Mouse (Mus musculus) small intestine, adult 2 months (tissue): Measurements from ENCODE around the gene Myt1l. TPM values are rescaled to one million over a fixed set of nuclear protein-coding genes. Genes with fewer than 3 reads are reported as not detected.

Experiments used
- H3K27ac ChIP-seq: fragments of 200-500 bp; 2 replicates; pipeline ENCODE4 v1.5.1; 2012; ENCODE audit warnings: low read depth, low read length, control low read depth, inconsistent platforms; ENCODE audit not compliant: insufficient read depth
- H3K27me3 ChIP-seq: fragments of 200-500 bp; 2 replicates; pipeline ENCODE4 v1.6.1; 2012; ENCODE audit warnings: mild to moderate bottlenecking, moderate library complexity, low read length, inconsistent platforms; ENCODE audit not compliant: control insufficient read depth, insufficient read depth
- H3K36me3 ChIP-seq: fragments of 200-500 bp; 2 replicates; pipeline ENCODE4 v1.6.1; 2012; ENCODE audit warnings: mild to moderate bottlenecking, low read length, control low read depth, inconsistent platforms; ENCODE audit not compliant: control insufficient read depth, insufficient read depth
- H3K4me1 ChIP-seq: fragments of 200-500 bp; 2 replicates; pipeline ENCODE4 v1.6.1; 2012; ENCODE audit warnings: low read length, inconsistent platforms, mixed read lengths; ENCODE audit not compliant: control insufficient read depth, insufficient read depth, insufficient read length
- H3K4me3 ChIP-seq: fragments of 200-500 bp; 2 replicates; pipeline ENCODE4 v1.5.1; 2012; ENCODE audit warnings: low read depth, mild to moderate bottlenecking, control low read depth, inconsistent platforms, low read length, moderate library complexity
- CTCF ChIP-seq: fragments of 200-500 bp; IDR thresholded peaks from 2 replicates; pipeline ENCODE4 v1.5.1; 2012; ENCODE audit warnings: low read depth, mild to moderate bottlenecking, control low read depth, inconsistent platforms, low read length, moderate library complexity, mixed read lengths; ENCODE audit not compliant: insufficient replicate concordance, insufficient read length; ENCODE audit errors: extremely low read depth
- POLR2A ChIP-seq: fragments of 200-500 bp; IDR thresholded peaks from 2 replicates; pipeline ENCODE4 v1.6.1; 2012; ENCODE audit warnings: low read depth, mild to moderate bottlenecking, control low read depth, inconsistent platforms, low read length, moderate library complexity
- WGBS: fragments of 180-500 bp; shearing (Covaris S2); methylation state at CpG from one replicate; pipeline ENCODE4 v1.1.7; 2018; 5-methylcytosine and 5-hydroxymethylcytosine counted together
- polyA plus RNA-seq: library from polyadenylated mRNA; depleted of rRNA; stranded (reverse); fragments of >200 nt; gene quantifications from 2 replicates; pipeline ENCODE4 v1.2.3, GENCODE M21; 2012

Myt1l gene
- polyA plus RNA-seq, 1 experiment, result 0.38 TPM

DNA sequence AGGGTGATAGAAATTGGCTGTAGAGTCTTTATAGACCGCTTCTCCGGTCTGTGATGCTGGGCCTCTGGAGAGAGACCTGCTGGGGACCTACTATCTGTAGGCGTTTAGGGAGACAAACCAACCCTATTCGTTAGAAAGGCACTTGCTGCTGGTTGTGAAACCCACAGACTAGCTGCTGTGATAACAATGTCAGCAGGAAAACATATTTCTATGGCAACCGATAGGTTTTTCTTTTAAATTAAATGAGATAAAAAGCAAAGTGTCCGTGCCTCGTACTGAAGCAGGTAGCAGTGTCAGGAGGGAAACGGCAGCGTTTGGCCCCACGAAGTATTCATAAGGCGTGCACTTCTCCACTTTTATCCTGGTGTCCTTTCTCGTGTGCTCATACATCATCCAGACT, 127.5 kb downstream of the Myt1l start:
- Histone ChIP-seq H3K27ac (no peak overlapping the region), H3K4me1 (no peaks in the 10 kb centered on the region), H3K36me3 (no peaks in the 10 kb centered on the region), H3K4me3 (no peak overlapping the region), H3K27me3 (no peaks in the 10 kb centered on the region)
- TF ChIP-seq POLR2A (no peak), CTCF (no peak)
- WGBS, result 58% methylated on average over 12 of the region's 12 CpGs

GRCm38 (mm10) chr12:29657061-29657460, 128.9 kb downstream of the Myt1l start:
- no peak for TF ChIP-seq POLR2A
- no peak for TF ChIP-seq CTCF
- WGBS, result 34% methylated on average over 3 of the region's 3 CpGs
- no peaks in the 10 kb centered on the region for H3K36me3 ChIP-seq
- no peaks in the 10 kb centered on the region for H3K4me1 ChIP-seq
- H3K27me3 ChIP-seq, result no peaks in the 10 kb centered on the region
- no peak overlapping the region for H3K27ac ChIP-seq
- no peak overlapping the region for H3K4me3 ChIP-seq

GRCm38 (mm10) chr12:29657870-29658269, 129.7 kb downstream of the Myt1l start:
- WGBS, result 71% methylated on average over 2 of the region's 2 CpGs

DNA sequence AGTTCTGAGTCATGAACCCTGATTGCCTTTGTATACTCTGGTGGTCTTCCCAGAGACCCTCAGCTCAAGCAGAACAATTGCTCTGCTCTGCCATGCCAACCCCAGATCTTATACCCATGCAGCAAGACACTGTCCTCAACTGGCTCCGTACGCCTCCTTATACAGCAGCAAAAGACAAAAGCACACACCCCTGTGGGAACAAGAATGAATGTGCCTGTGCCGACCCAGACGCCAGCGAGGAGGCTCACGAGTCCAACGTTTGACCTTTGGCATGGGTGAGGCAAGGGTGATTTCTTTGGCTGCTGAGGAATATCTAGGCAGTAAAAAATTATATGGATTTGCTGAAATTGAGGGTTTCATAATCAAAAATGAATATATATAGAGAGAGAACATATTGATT, 143.8 kb downstream of the Myt1l start:
- TF ChIP-seq POLR2A (no peak), CTCF (no peak)
- WGBS, result 22% methylated on average over 7 of the region's 7 CpGs
- Histone ChIP-seq H3K27me3 (no peaks in the 10 kb centered on the region), H3K36me3 (no peaks in the 10 kb centered on the region), H3K27ac (no peak overlapping the region), H3K4me1 (peaks cover 4% of the 10 kb centered on the region; the same call in 1 of the 2 replicates), H3K4me3 (no peak overlapping the region)

More at GRCm38 (mm10) chr12:29657870-29658269, 129.7 kb downstream of the Myt1l start:
- H3K27me3 ChIP-seq, result no peaks in the 10 kb centered on the region
- no peak overlapping the region for H3K27ac ChIP-seq
- no peak overlapping the region for H3K4me3 ChIP-seq
- no peaks in the 10 kb centered on the region for H3K4me1 ChIP-seq
- no peaks in the 10 kb centered on the region for H3K36me3 ChIP-seq
- TF ChIP-seq CTCF, result no peak
- no peak for TF ChIP-seq POLR2A

GRCm38 (mm10) chr12:29675594-29676362, 147.6 kb downstream of the Myt1l start:
- Histone ChIP-seq H3K4me3 (no peak overlapping the region), H3K4me1 (peaks cover 4% of the 10 kb centered on the region; the same call in 1 of the 2 replicates), H3K36me3 (no peaks in the 10 kb centered on the region), H3K27me3 (no peaks in the 10 kb centered on the region), H3K27ac (no peak overlapping the region)
- 49% methylated on average over 14 of the region's 14 CpGs for whole genome bisulfite sequencing
- TF ChIP-seq POLR2A, result no peak
- TF ChIP-seq CTCF, result peak; percentile 75; the same call in 1 of the 2 replicates

- 72% methylated on average over 8 of the region's 8 CpGs for WGBS
- Histone ChIP-seq H3K27ac (no peak overlapping the region), H3K4me3 (no peak overlapping the region), H3K27me3 (no peaks in the 10 kb centered on the region), H3K36me3 (no peaks in the 10 kb centered on the region), H3K4me1 (no peaks in the 10 kb centered on the region)
- TF ChIP-seq CTCF (no peak), POLR2A (no peak)
Observed at GRCm38 (mm10) chr12:29682384-29682783, 154.2 kb downstream of the Myt1l start.

GRCm38 (mm10) chr12:29682946-29683345, 154.8 kb downstream of the Myt1l start:
- no peaks in the 10 kb centered on the region for H3K4me1 ChIP-seq
- WGBS, result 85% methylated on average over 8 of the region's 8 CpGs
- H3K36me3 ChIP-seq, result no peaks in the 10 kb centered on the region
- no peaks in the 10 kb centered on the region for H3K27me3 ChIP-seq
- no peak overlapping the region for H3K4me3 ChIP-seq
- no peak for TF ChIP-seq CTCF
- no peak for TF ChIP-seq POLR2A
- H3K27ac ChIP-seq, result no peak overlapping the region
